In genomic region chr5:114443566-114444367, GRCm38 (mm10) we compare ENCODE assay signal across 8 mouse cellular contexts. TPM values are rescaled to one million over a fixed set of nuclear protein-coding genes. Genes with fewer than 3 reads are reported as not detected.
DNase-seq lines count a peak whose midpoint lies in the region; ATAC-seq and TF ChIP-seq lines count a peak whose summit lies in the region.

Gene Mmab (minus strand): TSS chr5:114444060.
Gene Mvk (plus strand): TSS chr5:114444269.

- no peaks in the 10 kb centered on the region for H3K27me3 ChIP-seq in embryonic facial prominence, embryonic 14.5 days (replicated peaks; ENCODE audit: control insufficient read depth, insufficient read depth, low read length)
- H3K27me3 ChIP-seq in heart, adult 2 months (ENCODE audit: control insufficient read depth, insufficient read depth, low read length): no peaks in the 10 kb centered on the region
- H3K27me3 ChIP-seq in limb, embryonic 13.5 days: no peaks in the 10 kb centered on the region
- no peaks in the 10 kb centered on the region for H3K27me3 ChIP-seq in midbrain, embryonic 16.5 days (ENCODE audit: control insufficient read depth, insufficient read depth, low read depth, low read length)

- H3K9ac ChIP-seq in embryonic facial prominence, embryonic 14.5 days (ENCODE audit: low read depth, low read length): peak within 1 kb of the TSS; percentile 71
- peak within 1 kb of the TSS; percentile 76 for H3K9ac ChIP-seq in heart, adult 2 months (ENCODE audit: low read depth, low read length)
- peak within 1 kb of the TSS; percentile 81 for H3K9ac ChIP-seq in limb, embryonic 13.5 days
- H3K9ac ChIP-seq in midbrain, embryonic 16.5 days (ENCODE audit: low read depth, low read length): peak within 1 kb of the TSS; percentile 80

- peak; percentile 70 for TF ChIP-seq POLR2A in heart, adult 2 months (IDR thresholded peaks at IDR 0.05; ENCODE audit: insufficient read depth, low read depth, low read length)

- H3K4me1 ChIP-seq in embryonic facial prominence, embryonic 14.5 days (ENCODE audit: control insufficient read depth, insufficient read depth, low read length): peaks cover 10% of the 10 kb centered on the region
- peaks cover 2% of the 10 kb centered on the region; the same call in 1 of the 2 replicates for H3K4me1 ChIP-seq in heart, adult 2 months (ENCODE audit: control insufficient read depth, insufficient read depth, low read length)
- H3K4me1 ChIP-seq in limb, embryonic 13.5 days: peaks cover 21% of the 10 kb centered on the region
- peaks cover 8% of the 10 kb centered on the region for H3K4me1 ChIP-seq in midbrain, embryonic 16.5 days (ENCODE audit: control insufficient read depth, insufficient read depth, low read length)

- peak within 1 kb of the TSS; percentile 53; the same call in 1 of the 2 replicates for H3K27ac ChIP-seq in embryonic facial prominence, embryonic 14.5 days (replicated peaks; ENCODE audit: low read depth, low read length)
- H3K27ac ChIP-seq in heart, adult 2 months: peak within 1 kb of the TSS; percentile 75
- peak within 1 kb of the TSS; percentile 18; the same call in 1 of the 2 replicates for H3K27ac ChIP-seq in limb, embryonic 13.5 days
- peak within 1 kb of the TSS; percentile 79 for H3K27ac ChIP-seq in midbrain, embryonic 16.5 days (ENCODE audit: low read length)

- peak within 1 kb of the TSS; percentile 67 for H3K4me2 ChIP-seq in embryonic facial prominence, embryonic 14.5 days (ENCODE audit: low read depth, low read length)
- peak within 1 kb of the TSS; percentile 88 for H3K4me2 ChIP-seq in limb, embryonic 13.5 days (replicated peaks)
- H3K4me2 ChIP-seq in midbrain, embryonic 16.5 days (ENCODE audit: low read length): peak within 1 kb of the TSS; percentile 93

- H3K4me3 ChIP-seq in embryonic facial prominence, embryonic 14.5 days (ENCODE audit: low read depth, low read length): peak within 1 kb of the TSS; percentile 66
- H3K4me3 ChIP-seq in heart, adult 2 months: peak within 1 kb of the TSS; percentile 78
- peak within 1 kb of the TSS; percentile 80 for H3K4me3 ChIP-seq in limb, embryonic 13.5 days
- peak within 1 kb of the TSS; percentile 91 for H3K4me3 ChIP-seq in midbrain, embryonic 16.5 days (ENCODE audit: low read depth, low read length)

- 1% methylated on average over 34 of the region's 43 CpGs for WGBS in embryonic facial prominence, embryonic 14.5 days
- WGBS in heart, adult 2 months: 2% methylated on average over 43 of the region's 43 CpGs
- 2% methylated on average over 43 of the region's 43 CpGs for WGBS in limb, embryonic 13.5 days
- WGBS in midbrain, embryonic 16.5 days: 2% methylated on average over 43 of the region's 43 CpGs

- H3K36me3 ChIP-seq in embryonic facial prominence, embryonic 14.5 days (ENCODE audit: control insufficient read depth, insufficient read depth, low read length): peaks cover 18% of the 10 kb centered on the region; the same call in 1 of the 2 replicates
- H3K36me3 ChIP-seq in heart, adult 2 months (ENCODE audit: control insufficient read depth, insufficient read depth, low read length): no peaks in the 10 kb centered on the region
- peaks cover 26% of the 10 kb centered on the region for H3K36me3 ChIP-seq in limb, embryonic 13.5 days
- peaks cover 10% of the 10 kb centered on the region; the same call in 1 of the 2 replicates for H3K36me3 ChIP-seq in midbrain, embryonic 16.5 days (ENCODE audit: control insufficient read depth, insufficient read depth, low read length)

- no peak for TF ChIP-seq CTCF in heart, adult 2 months (IDR thresholded peaks at IDR 0.05)

- no peaks in the 10 kb centered on the region for H3K9me3 ChIP-seq in embryonic facial prominence, embryonic 14.5 days (ENCODE audit: control insufficient read depth, low read length)
- no peaks in the 10 kb centered on the region for H3K9me3 ChIP-seq in limb, embryonic 13.5 days
- H3K9me3 ChIP-seq in midbrain, embryonic 16.5 days (replicated peaks; ENCODE audit: control insufficient read depth, low read length, poor library complexity, severe bottlenecking): no peaks in the 10 kb centered on the region

- TF ChIP-seq EP300 in heart, adult 2 months (IDR thresholded peaks at IDR 0.05; ENCODE audit: insufficient read depth, low read depth, low read length): no peak

- intact Hi-C loops in heart, adult 2 months (cut with DNase I): loop anchor here (5.0 kb wide), 1 partner anchor 671 kb away; the partner anchor contains the start of genes Iscu and Sart3

- DNase-seq in 3T3-L1 (ENCODE audit: low read depth, low spot score): peak; percentile 100
- DNase-seq in adrenal gland, postnatal 4 days (ENCODE audit: low spot score in 2 of 2): peak; percentile 95 to 96
- DNase-seq in embryonic facial prominence, embryonic 14.5 days (ENCODE audit: low spot score): peak; percentile 100
- peak; percentile 98 to 99 for DNase-seq in heart, adult 2 months
- peak; percentile 98 to 99 for DNase-seq in kidney, adult 8-10 months
- peak; percentile 93 to 95 for DNase-seq in spleen, postnatal 10 days (ENCODE audit: low spot score in 2 of 2)

- no peaks in the 10 kb centered on the region for H3K79me2 ChIP-seq in heart, adult 2 months (replicated peaks; ENCODE audit: control insufficient read depth, insufficient read depth, low read length)

- peak; percentile 98 for ATAC-seq in embryonic facial prominence, embryonic 14.5 days (ENCODE audit: low read depth)
- ATAC-seq in limb, embryonic 13.5 days (ENCODE audit: low FRiP score, low read depth): peak; percentile 97
- ATAC-seq in midbrain, embryonic 16.5 days: peak; percentile 98

RNA-seq across cellular contexts. Expression of gene Mmab, which starts in this region (rescaled TPM):
- total RNA-seq in adrenal gland, postnatal 4 days (2021): 10 to 100 TPM; 18.1 to 18.2 TPM
- 26.1 and 30.8 TPM in 2 replicates for polyA plus RNA-seq in embryonic facial prominence, embryonic 14.5 days (2014; fragmentation: Nextera tagmentation; extraction: Ambion mirVana)
- total RNA-seq in heart, adult 2 months (2021): 10 to 100 TPM; 19.4 to 21.0 TPM
- 24.7 and 28.2 TPM in 2 replicates for polyA plus RNA-seq in heart, adult 2 months (2012; rRNA removed)
- 34.3 and 34.9 TPM in 2 replicates for polyA plus RNA-seq in limb, embryonic 13.5 days (2015; fragmentation: Nextera tagmentation; extraction: Ambion mirVana)
- 35.9 and 38.7 TPM in 2 replicates for polyA plus RNA-seq in midbrain, embryonic 16.5 days (2015; fragmentation: Nextera tagmentation; extraction: Ambion mirVana)

RNA-seq across cellular contexts. Expression of gene Mvk, which starts in this region (rescaled TPM):
- 10 to 100 TPM; 21.5 to 23.6 TPM for total RNA-seq in adrenal gland, postnatal 4 days (2021)
- polyA plus RNA-seq in embryonic facial prominence, embryonic 14.5 days (2014; fragmentation: Nextera tagmentation; extraction: Ambion mirVana): 42.6 and 48.2 TPM in 2 replicates
- total RNA-seq in heart, adult 2 months (2021): 10 to 100 TPM in 1 of 2 experiments, 1 to 10 TPM in 1; 9.8 to 10.6 TPM
- polyA plus RNA-seq in heart, adult 2 months (2012; rRNA removed): 10.9 and 12.4 TPM in 2 replicates
- 39.0 and 41.6 TPM in 2 replicates for polyA plus RNA-seq in limb, embryonic 13.5 days (2015; fragmentation: Nextera tagmentation; extraction: Ambion mirVana)
- 72.6 and 77.0 TPM in 2 replicates for polyA plus RNA-seq in midbrain, embryonic 16.5 days (2015; fragmentation: Nextera tagmentation; extraction: Ambion mirVana)

Comparison
In these comparisons a context has a peak if more than half of its experiments do, and no peak if none do; other contexts are left out.
1. Peak in every context shown above with its lines: DNase-seq, ATAC-seq, H3K4me3 ChIP-seq and H3K27ac ChIP-seq.
2. H3K27ac ChIP-seq: peak in every context shown above with its lines; median percentile 79 in midbrain, embryonic 16.5 days; 75 in heart, adult 2 months; 53 in embryonic facial prominence, embryonic 14.5 days; 18 in limb, embryonic 13.5 days.